Mouse (Mus musculus) C2C12 (cell line): ENCODE results near the gene Glyctk. TPM values are rescaled to one million over a fixed set of nuclear protein-coding genes. Genes with fewer than 3 reads are reported as not detected.
A peak's percentile ranks its signal among the peaks of the same experiment; 100 is the strongest.

Source experiments
- H3K27me3 ChIP-seq: one replicate; pipeline ENCODE4 v1.6.1; 2011; ENCODE audit not compliant: control insufficient read depth, insufficient read depth, insufficient read length
- H3K36me3 ChIP-seq: one replicate; pipeline ENCODE4 v1.6.1; 2011; ENCODE audit not compliant: control insufficient read depth, insufficient read depth
- H3K4me3 ChIP-seq: one replicate; pipeline ENCODE4 v1.5.1; 2011; ENCODE audit warnings: mild to moderate bottlenecking, control low read depth; ENCODE audit not compliant: poor library complexity, insufficient read depth, severe bottlenecking
- H3K79me2 ChIP-seq: one replicate; pipeline ENCODE4 v1.6.1; 2011; ENCODE audit not compliant: control insufficient read depth, insufficient read depth
- H3K79me3 ChIP-seq: one replicate; pipeline ENCODE4 v1.6.1; 2011; ENCODE audit warnings: low read depth, control low read depth
- H3ac ChIP-seq: one replicate; pipeline ENCODE3; 2011; ENCODE audit warnings: low read depth; ENCODE audit not compliant: control insufficient read depth, insufficient read length
- CEBPB ChIP-seq: IDR thresholded peaks from one replicate; pipeline ENCODE4 v1.6.1; 2011; ENCODE audit warnings: low read depth, mild to moderate bottlenecking, control low read depth, moderate library complexity
- CTCF ChIP-seq: IDR thresholded peaks from one replicate; pipeline ENCODE4 v1.5.1; 2011; ENCODE audit not compliant: control insufficient read depth, insufficient read depth, insufficient read length
- FOSL1 ChIP-seq: IDR thresholded peaks from one replicate; pipeline ENCODE4 v1.8.0; 2011; ENCODE audit warnings: mild to moderate bottlenecking, low read length; ENCODE audit not compliant: poor library complexity, insufficient read depth, severe bottlenecking
- MAX ChIP-seq: IDR thresholded peaks from one replicate; pipeline ENCODE4 v1.6.1; 2011; ENCODE audit warnings: mild to moderate bottlenecking, control low read depth
- MYOD1 ChIP-seq: IDR thresholded peaks from one replicate; pipeline ENCODE4 v1.6.1; 2011; ENCODE audit warnings: low read depth; ENCODE audit not compliant: control insufficient read depth, insufficient read length
- MYOG ChIP-seq: IDR thresholded peaks from one replicate; pipeline ENCODE4 v1.6.1; 2011; ENCODE audit not compliant: control insufficient read depth, insufficient read length; ENCODE audit errors: extremely low read depth
- USF1 ChIP-seq: IDR thresholded peaks from one replicate; pipeline ENCODE4 v1.6.1; 2011; ENCODE audit warnings: low read depth, mild to moderate bottlenecking, control low read depth, moderate library complexity
- polyA plus RNA-seq: library from polyadenylated mRNA; unstranded; fragments of >200 nt; fragmentation: generic; extraction: Trizol; gene quantifications from one replicate; pipeline ENCODE4 v1.2.1, GENCODE M21; 2012; ENCODE audit warnings: missing spikeins

Gene Glyctk
- polyA plus RNA-seq, 1 experiment, result 1.4 TPM

DNA sequence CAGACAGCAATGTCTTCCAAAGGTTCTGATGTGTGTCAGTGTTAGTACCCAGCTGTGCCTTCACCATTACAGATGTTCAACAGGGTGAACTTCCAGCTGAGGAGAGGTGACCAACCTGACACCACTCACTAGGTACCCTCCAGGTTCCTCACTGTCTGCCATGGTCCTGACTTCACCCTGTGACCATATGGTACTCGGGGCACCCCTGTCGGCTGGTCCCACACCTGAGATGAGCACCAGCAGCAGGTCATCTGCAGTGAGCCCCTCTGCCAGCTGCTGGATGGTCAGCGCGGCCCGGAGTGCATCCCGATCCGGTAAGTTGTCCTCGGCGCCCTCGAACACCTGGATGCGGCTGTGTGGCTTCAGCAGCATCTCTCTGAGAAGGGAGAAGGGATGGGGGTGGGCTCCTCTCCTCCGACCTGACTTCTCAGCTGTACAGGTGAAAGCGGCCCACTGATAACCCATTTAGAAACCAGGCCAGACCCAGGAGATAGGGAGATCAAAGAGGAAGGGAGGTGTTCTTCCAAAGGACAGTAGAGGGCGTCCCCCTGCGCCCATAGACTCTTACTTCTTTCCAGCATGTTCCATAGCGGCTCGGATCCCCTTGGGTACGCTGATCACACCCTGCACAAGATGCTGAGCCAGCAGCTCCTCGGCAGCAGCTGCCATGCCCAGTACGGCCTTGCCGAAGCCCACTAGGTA lies 866 bp downstream of the Glyctk start:
- H3K36me3 ChIP-seq, result no peaks in the 10 kb centered on the region

DNA sequence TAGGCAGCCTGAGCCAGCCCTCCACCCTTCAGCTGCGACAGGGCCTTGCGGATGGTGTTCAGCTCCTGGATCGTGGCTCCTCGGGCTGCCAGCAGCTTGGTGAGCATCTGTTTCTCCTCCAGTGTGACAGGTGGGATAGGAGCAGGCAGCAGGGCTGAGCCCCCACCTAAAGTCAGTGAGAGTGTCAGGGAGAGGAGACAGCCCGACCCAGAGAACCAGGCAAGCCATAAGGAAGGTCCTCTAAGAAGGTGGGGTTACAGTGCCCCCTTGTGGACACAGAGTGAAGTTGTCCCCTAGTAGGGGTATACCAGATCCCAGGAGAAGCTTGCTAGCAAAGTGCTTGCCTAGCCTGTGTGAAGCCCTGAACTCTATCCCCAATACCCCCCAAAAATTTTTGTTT lies 1.5 kb downstream of the Glyctk start:
- peaks cover 15% of the 10 kb centered on the region for H3K27me3 ChIP-seq
- no peaks in the 10 kb centered on the region for H3K79me3 ChIP-seq
- H3K36me3 ChIP-seq, result no peaks in the 10 kb centered on the region
- TF ChIP-seq CTCF (peak; percentile 22), MYOG (no peak)
- H3K4me3 ChIP-seq, result no peak overlapping the region
- no peaks in the 10 kb centered on the region for H3K79me2 ChIP-seq
- no peak overlapping the region for H3ac ChIP-seq

More for the DNA sequence above, 866 bp downstream of the Glyctk start:
- H3K27me3 ChIP-seq, result peaks cover 13% of the 10 kb centered on the region
- H3K79me3 ChIP-seq, result no peaks in the 10 kb centered on the region
- H3K79me2 ChIP-seq, result no peaks in the 10 kb centered on the region
- H3ac ChIP-seq, result no peak overlapping the region
- H3K4me3 ChIP-seq, result no peak overlapping the region
- no peak for TF ChIP-seq USF1
- TF ChIP-seq MYOG, result no peak
- TF ChIP-seq MAX, result no peak
- TF ChIP-seq CTCF, result no peak
- TF ChIP-seq CEBPB, result no peak

DNA sequence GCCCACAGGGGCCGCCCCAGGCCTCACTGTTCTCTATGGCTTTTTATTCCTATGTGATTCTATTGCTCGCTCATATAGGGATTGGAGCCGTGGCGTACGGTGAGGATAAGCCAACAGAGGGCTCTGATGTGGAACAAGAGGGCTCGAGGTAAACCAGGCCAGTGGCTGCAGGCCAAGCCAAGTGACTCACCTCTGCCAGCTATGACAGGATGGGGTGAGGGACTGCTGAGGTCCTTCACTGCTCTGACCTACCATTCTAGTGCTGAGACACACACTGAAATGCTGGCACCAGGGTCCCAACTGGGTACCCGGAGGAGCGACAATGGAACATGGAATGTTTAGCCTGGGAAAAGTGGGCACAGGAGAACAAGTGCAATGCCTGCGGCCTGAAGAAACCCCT lies 3.8 kb downstream of the Glyctk start:
- peaks cover 35% of the 10 kb centered on the region for H3K27me3 ChIP-seq
- no peak overlapping the region for H3ac ChIP-seq
- H3K36me3 ChIP-seq, result no peaks in the 10 kb centered on the region
- no peaks in the 10 kb centered on the region for H3K79me3 ChIP-seq
- H3K79me2 ChIP-seq, result no peaks in the 10 kb centered on the region
- no peak overlapping the region for H3K4me3 ChIP-seq
- TF ChIP-seq USF1 (no peak), FOSL1 (no peak), MYOD1 (no peak), CTCF (no peak), CEBPB (no peak)

GRCm38 (mm10) chr9:106149399-106149754 lies 8.6 kb downstream of the Glyctk start:
- Histone ChIP-seq H3K79me3 (no peaks in the 10 kb centered on the region), H3K4me3 (no peak overlapping the region)

GRCm38 (mm10) chr9:106148541-106149398 lies 9.2 kb downstream of the Glyctk start:
- no peak overlapping the region for H3ac ChIP-seq
- no peaks in the 10 kb centered on the region for H3K36me3 ChIP-seq
- H3K79me3 ChIP-seq, result no peaks in the 10 kb centered on the region
- H3K79me2 ChIP-seq, result no peaks in the 10 kb centered on the region
- peaks cover 71% of the 10 kb centered on the region for H3K27me3 ChIP-seq
- no peak for TF ChIP-seq MYOG
- no peak for TF ChIP-seq MAX
- TF ChIP-seq CEBPB, result no peak
- TF ChIP-seq USF1, result no peak
- TF ChIP-seq MYOD1, result no peak
- no peak for TF ChIP-seq CTCF
- no peak for TF ChIP-seq FOSL1
- no peak overlapping the region for H3K4me3 ChIP-seq

More at GRCm38 (mm10) chr9:106149399-106149754, 8.6 kb downstream of the Glyctk start:
- no peaks in the 10 kb centered on the region for H3K36me3 ChIP-seq
- no peak overlapping the region for H3ac ChIP-seq
- no peaks in the 10 kb centered on the region for H3K79me2 ChIP-seq
- H3K27me3 ChIP-seq, result peaks cover 68% of the 10 kb centered on the region
- no peak for TF ChIP-seq MYOG
- TF ChIP-seq FOSL1, result no peak
- no peak for TF ChIP-seq MYOD1
- TF ChIP-seq USF1, result no peak
- TF ChIP-seq MAX, result no peak
- TF ChIP-seq CTCF, result no peak
- TF ChIP-seq CEBPB, result no peak

DNA sequence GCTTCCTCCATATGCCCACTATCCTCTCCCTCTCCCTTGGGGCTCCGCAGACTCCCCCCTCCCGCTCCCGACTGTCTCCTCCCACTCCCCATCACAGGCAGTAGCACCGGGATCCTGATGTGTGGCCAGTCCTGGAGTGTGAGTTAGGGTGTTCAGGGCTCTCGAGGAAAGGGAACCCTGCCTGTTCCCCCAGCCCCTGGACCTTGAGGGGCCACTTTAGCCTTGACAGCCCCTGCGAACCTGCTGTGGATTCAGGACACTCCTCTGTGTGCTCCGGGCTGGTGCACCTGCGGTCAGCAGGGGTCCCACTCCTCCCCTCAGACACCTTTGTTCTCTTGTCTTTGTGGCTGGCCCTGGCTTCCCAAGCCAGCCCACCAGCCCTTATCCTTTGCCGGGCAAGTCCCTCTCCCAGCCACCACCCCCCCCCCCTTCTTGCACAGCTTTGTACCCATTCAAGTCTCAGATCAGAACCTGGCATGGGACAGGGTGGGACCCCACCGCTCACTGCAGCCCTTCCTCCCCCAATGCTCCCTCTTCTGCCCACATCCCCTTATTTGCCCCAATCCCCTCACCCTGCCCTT lies 10.0 kb downstream of the Glyctk start:
- Histone ChIP-seq H3K4me3 (no peak overlapping the region), H3ac (no peak overlapping the region), H3K27me3 (peaks cover 68% of the 10 kb centered on the region), H3K79me2 (no peaks in the 10 kb centered on the region), H3K79me3 (no peaks in the 10 kb centered on the region), H3K36me3 (no peaks in the 10 kb centered on the region)
- no peak for TF ChIP-seq MYOG
- no peak for TF ChIP-seq MAX
- no peak for TF ChIP-seq CTCF
- TF ChIP-seq USF1, result no peak
- TF ChIP-seq FOSL1, result no peak
- TF ChIP-seq MYOD1, result no peak
- TF ChIP-seq CEBPB, result no peak
